Mouse (Mus musculus): ENCODE results near the gene Mrpl1.

The Mrpl1 gene

DNA sequence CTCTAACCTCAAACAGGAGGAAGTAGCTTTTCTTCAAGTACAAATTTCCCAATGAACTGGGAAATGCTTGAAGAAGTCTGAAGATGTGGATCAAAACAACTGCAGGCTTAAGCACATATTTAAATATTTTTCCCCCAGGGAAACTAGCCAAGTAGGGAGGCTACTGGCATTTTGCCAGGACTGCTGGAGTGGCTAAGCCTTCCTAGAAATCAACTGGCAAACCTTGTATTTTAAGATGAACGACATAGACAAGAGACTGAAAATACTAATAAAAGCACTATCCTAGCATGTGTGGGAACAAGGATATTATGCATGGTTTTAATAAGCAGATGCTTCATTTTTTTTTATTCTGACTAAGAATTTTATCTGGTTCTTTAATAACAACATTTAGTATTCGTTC, 2.4 kb upstream of the Mrpl1 start:
- DNase-seq (ENCODE audit: low spot score in 2 of 2), result peak in 1 of 2 experiments; percentile 11

DNA sequence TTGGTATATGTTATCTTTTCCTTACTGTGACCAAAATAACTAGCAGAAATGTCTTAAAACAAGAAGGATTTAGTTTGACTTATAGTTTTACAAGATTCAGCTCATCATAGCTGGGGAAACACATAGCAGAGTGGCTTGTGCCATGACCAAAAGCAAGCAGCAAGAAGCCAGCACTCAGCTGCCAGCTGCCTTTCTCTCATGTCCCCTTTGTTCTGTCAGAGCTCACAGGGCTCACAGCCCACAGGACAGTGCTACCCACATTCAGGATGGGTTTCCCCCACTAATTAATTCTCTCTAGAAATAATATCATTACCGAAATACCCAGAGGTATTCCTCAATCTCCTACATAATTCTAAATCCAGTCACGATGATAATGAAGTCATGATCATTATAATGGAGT, 1.8 kb upstream of the Mrpl1 start:
- DNase-seq (ENCODE audit: low spot score in 2 of 2), result no peak

DNA sequence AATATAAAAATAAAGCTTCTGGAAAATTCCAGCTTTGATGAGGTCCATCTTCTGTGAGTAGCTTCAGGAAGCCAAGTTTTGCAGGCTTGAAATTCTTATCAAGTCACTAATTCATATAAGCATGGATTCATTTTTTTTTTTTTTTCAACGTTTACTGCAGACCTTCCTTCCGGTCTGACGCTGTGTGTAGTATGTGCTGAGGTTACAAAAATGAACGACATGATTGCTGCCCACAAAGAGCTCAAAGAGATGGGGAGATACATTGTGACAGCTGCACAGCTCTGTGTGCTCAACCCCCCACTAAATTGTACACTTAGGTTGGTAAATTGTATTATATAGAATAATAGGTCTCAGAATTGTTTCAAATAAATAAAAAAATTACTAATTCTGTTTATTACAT, 750 bp upstream of the Mrpl1 start:
- no peak for DNase-seq (ENCODE audit: low spot score in 2 of 2)

DNA sequence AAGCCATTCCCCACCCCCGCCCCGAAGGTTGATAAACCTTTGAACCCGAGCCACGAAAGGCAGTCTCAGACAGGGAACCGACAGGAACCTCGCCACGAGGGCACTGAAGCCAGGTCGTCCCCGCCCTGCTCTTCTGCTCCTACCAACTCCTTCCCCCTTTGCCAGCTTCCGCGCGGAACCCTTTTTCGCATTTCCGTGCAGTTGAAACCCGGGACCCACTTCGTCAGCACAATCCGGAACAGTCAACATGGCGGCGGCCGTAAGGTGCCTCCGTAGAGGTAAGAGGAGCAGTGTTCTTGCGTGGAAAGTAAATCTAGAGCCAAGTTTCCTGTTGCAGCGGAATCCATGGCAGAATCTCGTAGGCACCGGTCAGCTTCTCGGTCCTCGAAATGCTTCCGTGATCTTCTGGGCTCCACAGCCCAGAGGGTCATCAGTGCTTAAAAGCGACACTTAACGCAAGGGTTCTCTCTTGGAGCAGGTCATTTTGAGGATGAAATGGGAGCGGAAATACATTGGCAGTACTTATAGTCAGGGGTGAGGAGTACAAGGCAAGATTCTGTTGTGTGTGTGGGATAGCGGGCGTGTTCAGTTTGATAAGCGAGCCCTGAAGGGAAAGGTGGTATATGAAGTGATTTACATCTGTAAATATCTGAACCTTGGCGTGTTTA, 757 bp downstream of the Mrpl1 start:
- peak; percentile 89 for DNase-seq (ENCODE audit: low spot score in 2 of 2)

DNA sequence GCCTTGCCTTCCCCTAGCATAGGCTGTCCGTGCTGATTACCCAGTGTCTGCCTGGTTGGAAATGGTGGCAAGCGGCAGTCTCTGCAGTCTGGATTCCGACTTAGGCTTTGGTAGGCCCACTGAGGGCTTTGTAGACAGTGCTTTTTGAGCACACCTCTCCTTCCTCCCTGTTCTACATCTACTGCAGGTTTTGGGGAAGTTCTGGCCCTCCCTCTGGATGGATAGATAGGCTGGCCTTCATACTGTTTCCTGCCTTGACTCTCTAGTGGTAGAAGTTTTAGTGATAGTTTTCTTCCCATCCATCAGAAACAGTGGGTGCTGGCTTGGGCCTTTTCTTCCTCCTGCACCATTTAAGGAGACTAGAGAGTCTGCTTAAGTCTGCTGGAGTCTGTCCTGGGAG, 9.4 kb downstream of the Mrpl1 start:
- no peak for DNase-seq (ENCODE audit: low spot score in 2 of 2)

- no peak for DNase-seq (ENCODE audit: low spot score in 2 of 2)
Observed at GRCm38 (mm10) chr5:96219512-96219911, 10.2 kb downstream of the Mrpl1 start.

DNA sequence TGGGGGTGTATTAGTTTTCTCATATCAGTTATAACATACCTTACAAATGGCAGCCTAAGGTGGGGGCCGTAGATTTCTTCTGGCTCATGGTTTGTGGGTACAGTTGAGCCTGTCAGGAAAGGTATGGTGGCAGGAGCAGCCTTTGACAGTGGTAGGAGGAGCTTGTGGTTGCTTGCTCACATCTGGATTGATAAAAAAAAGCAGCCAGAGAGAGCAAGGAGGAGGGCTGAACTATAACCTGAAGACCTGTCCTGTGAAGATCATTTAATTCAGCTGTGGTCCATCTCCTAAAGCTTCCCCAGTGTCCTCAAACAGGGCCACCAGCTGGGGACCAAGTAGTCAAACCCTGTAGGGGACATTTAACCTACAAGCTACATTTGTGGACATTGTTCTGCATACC, 12.0 kb downstream of the Mrpl1 start:
- DNase-seq (ENCODE audit: low spot score in 2 of 2), result no peak

DNA sequence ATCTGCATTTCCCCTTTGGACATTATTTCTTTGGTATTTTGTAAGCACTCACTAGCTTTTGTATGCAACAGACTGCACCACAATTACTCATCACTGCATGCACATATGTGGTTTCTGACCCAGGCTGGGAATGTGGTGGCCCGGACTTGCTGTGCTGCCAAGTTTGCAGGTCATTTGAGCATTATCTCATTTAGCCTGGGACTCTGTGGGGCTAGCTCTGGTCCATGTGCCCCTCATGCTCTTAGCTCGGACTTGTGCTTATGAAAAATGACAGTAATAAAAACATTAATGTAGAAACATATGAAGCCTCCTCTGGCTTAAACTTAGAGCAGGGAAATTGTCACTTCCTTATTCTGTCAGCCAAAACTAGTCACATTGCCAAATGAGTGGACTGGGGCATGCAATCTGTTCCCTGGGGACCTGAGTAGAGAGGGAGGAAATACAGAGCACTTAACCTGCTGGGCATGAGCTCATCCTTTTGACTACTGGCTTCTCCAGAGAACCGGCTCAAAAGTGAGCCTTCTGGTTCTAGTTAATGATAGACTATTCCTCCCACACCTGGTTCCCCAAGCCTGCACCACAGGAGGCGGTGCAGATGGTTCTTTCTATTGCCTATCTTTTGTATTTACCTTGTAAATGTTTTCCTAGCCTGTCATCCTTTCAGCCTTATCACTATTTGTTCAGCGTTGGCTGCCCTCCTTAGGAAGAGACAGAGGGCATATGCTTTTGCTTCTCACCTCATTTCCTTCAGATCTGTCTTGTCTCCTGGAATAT, 12.7 kb downstream of the Mrpl1 start:
- no peak for DNase-seq (ENCODE audit: low spot score in 2 of 2)

- no peak for DNase-seq (ENCODE audit: low spot score in 2 of 2)
Observed at GRCm38 (mm10) chr5:96222964-96223363, 13.7 kb downstream of the Mrpl1 start.

- no peak for DNase-seq (ENCODE audit: low spot score in 2 of 2)
Observed at GRCm38 (mm10) chr5:96226490-96226889, 17.2 kb downstream of the Mrpl1 start.

- no peak for DNase-seq (ENCODE audit: low spot score in 2 of 2)
Observed at GRCm38 (mm10) chr5:96228967-96229366, 19.7 kb downstream of the Mrpl1 start.

DNA sequence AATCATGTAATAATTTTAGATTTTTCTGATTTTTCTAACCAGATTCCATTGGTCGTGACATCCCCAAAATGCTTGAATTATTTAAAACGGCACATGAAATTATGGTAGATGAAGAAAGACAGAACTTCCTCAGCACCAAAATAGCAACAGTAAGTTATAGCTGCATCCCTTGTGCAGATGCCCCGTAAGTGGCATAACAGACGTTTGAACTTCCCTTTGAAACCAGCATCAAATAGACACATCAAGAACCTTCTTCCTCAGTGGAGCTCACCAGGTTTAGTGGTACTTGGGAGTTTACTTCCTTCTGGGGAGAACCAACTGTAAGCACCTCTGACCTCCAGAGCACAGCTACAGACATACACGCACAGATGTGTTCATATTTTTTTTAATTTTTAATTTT, 29.5 kb downstream of the Mrpl1 start:
- DNase-seq (ENCODE audit: low spot score in 2 of 2), result no peak

- DNase-seq (ENCODE audit: low spot score in 2 of 2), result no peak
Observed at GRCm38 (mm10) chr5:96240856-96241255, 31.6 kb downstream of the Mrpl1 start.

DNA sequence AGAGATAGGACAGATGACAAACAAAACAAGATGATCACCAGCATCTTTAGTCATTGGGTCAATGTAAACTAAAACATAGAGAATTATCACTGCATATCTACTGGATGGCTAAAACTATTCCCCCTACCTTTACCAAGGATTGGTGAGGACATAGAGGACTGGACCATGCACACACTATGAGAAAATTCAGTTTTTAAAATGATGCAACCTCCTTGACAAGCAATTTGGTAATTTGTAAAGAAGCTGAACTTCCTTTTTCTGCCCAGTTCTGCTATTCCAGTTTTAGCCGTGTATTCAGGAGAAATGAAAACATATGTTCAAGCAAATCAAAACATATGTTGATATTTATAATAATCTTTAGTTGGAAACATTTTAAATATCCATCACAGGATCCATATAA, 35.2 kb downstream of the Mrpl1 start:
- no peak for DNase-seq (ENCODE audit: low spot score in 2 of 2)

- DNase-seq (ENCODE audit: low spot score in 2 of 2), result no peak
Observed at GRCm38 (mm10) chr5:96253995-96254394, 44.7 kb downstream of the Mrpl1 start.

GRCm38 (mm10) chr5:96255166-96255565, 45.9 kb downstream of the Mrpl1 start:
- no peak for DNase-seq (ENCODE audit: low spot score in 2 of 2)

DNA sequence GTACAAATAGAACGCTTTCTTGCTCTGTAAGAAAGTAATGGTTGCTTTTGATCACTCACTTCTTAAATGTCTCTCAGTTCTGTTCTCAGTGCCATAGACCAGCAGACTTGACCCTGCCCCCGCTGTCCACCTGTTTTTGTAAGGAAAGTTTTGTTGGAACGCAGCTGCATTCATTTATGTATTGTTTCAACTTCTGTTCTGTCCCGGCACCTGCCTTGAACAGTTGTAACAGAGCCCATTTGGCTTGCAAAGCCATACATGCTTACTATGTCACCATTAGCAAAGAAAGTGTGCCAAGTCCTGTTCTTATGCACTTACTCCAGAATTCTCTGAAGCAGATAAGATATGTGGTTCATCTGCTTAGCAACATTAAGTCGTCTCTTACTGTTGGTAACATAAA, 48.9 kb downstream of the Mrpl1 start:
- no peak for DNase-seq (ENCODE audit: low spot score in 2 of 2)

- peak in 1 of 2 experiments; percentile 59 for DNase-seq (ENCODE audit: low spot score in 2 of 2)
Observed at GRCm38 (mm10) chr5:96267017-96267702, 57.9 kb downstream of the Mrpl1 start.

GRCm38 (mm10) chr5:96271070-96271469, 61.8 kb downstream of the Mrpl1 start:
- DNase-seq (ENCODE audit: low spot score in 2 of 2), result no peak

DNA sequence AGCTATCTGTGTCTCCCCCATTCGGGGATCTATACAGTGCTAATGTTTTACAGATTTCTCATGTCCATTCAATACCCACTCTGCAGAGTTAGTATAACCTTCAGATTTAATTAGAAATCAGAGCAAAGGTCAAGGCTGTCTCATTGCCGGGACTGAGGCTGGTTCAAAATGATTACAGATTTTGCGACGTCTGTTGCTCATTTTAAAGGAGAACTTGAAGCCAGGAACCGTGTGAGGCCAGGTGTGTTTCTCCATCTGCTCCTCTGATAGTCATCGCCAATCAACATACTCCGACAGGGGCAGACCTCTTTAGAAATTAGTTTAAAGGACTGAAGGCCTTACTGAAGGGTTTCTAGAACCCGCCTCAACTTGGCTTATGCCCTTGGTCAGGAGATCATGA, 96.5 kb downstream of the Mrpl1 start:
- no peak for DNase-seq (ENCODE audit: low spot score in 2 of 2)

- no peak for DNase-seq (ENCODE audit: low spot score in 2 of 2)
Observed at GRCm38 (mm10) chr5:96306271-96306670, 97.0 kb downstream of the Mrpl1 start.

DNA sequence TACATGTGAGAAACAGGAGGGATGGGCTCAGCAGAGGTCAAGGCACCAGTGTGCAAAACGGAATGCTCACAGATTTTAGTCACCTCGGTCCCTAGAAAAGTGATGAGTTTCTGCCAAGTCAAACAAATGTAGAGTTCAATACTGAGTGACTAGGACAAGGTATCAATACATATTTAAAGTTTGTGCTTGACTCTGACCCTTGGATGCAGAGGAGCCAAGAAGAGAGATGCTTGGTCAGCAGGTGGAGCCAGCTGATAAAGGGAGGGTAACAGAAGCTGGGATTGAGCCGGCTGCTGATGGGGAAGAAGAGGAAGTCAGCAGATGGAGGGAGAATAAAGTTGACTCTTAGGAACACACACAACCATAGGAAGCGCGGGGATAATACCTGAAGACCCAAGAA, 97.5 kb downstream of the Mrpl1 start:
- no peak for DNase-seq (ENCODE audit: low spot score in 2 of 2)

- DNase-seq (ENCODE audit: low spot score in 2 of 2), result no peak
Observed at GRCm38 (mm10) chr5:96308086-96308485, 98.8 kb downstream of the Mrpl1 start.
